Mouse (Mus musculus) forebrain, embryonic 10.5 days (tissue): ENCODE measurements around the gene Slc4a8. TPM values are rescaled to one million over a fixed set of nuclear protein-coding genes. Genes with fewer than 3 reads are reported as not detected.

Experiments
- DNase-seq: peaks from one replicate; pipeline ENCODE4 v3.0.0-alpha.2; 2017; ENCODE audit warnings: low spot score; ENCODE audit errors: extremely low spot score
- H3K27ac ChIP-seq: fragments of 300-500 bp; sonication (generic); 2 replicates; pipeline ENCODE4 v1.5.1; 2016; ENCODE audit warnings: mild to moderate bottlenecking
- H3K27me3 ChIP-seq: fragments of 300-500 bp; sonication (generic); 2 replicates; pipeline ENCODE4 v1.6.1; 2016; ENCODE audit warnings: mild to moderate bottlenecking; ENCODE audit not compliant: poor library complexity, severe bottlenecking
- H3K36me3 ChIP-seq: fragments of 300-500 bp; sonication (generic); replicated peaks from 2 replicates; pipeline ENCODE4 v1.6.1; 2016; ENCODE audit warnings: mild to moderate bottlenecking, moderate library complexity
- H3K4me1 ChIP-seq: fragments of 300-500 bp; sonication (generic); 2 replicates; pipeline ENCODE4 v1.6.1; 2016
- H3K4me3 ChIP-seq: fragments of 300-500 bp; sonication (generic); 2 replicates; pipeline ENCODE4 v1.5.1; 2016; ENCODE audit warnings: mild to moderate bottlenecking, moderate library complexity
- H3K9me3 ChIP-seq: fragments of 300-500 bp; sonication (generic); 2 replicates; pipeline ENCODE4 v1.6.1; 2016; ENCODE audit warnings: mild to moderate bottlenecking, moderate library complexity
- WGBS: fragments of 180-500 bp; shearing (Covaris S2); methylation state at CpG from one replicate; pipeline ENCODE4 v1.1.7; 2016; 5-methylcytosine and 5-hydroxymethylcytosine counted together
- polyA plus RNA-seq: library from polyadenylated mRNA; unstranded; fragments of >200 nt; fragmentation: Nextera tagmentation; extraction: Ambion mirVana; gene quantifications from 2 replicates; pipeline ENCODE4 v1.2.1, GENCODE M21; 2016

Slc4a8 gene
- polyA plus RNA-seq, 1 experiment from 2014 or later, result 10.8 TPM

DNA sequence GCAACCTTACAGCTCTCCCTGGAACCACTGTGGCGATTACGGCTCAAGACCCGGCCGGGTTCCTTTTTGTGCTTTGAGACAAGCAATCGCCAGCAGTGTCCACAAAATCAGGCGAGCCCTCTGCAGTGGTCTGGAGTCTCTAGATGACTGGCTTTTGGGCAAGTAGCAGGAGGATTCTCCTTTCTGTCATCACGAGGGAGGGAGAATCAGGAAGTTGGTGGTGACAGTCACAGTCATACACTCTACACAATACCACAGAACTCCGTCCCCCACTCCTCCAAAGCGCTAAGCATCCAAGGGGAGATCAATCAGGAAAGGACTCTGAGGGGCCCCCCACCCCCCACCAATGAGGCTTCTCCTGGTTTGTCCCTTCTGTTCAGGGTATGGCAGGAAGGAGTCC lies 33.0 kb upstream of the Slc4a8 start:
- Histone ChIP-seq H3K4me1 (peaks cover 17% of the 10 kb centered on the region), H3K4me3 (peak overlapping the region; percentile 52), H3K27ac (no peak overlapping the region), H3K27me3 (peaks cover 65% of the 10 kb centered on the region), H3K36me3 (no peaks in the 10 kb centered on the region), H3K9me3 (no peaks in the 10 kb centered on the region)
- DNase-seq, result no peak
- 35% methylated on average over 9 of the region's 9 CpGs for WGBS

DNA sequence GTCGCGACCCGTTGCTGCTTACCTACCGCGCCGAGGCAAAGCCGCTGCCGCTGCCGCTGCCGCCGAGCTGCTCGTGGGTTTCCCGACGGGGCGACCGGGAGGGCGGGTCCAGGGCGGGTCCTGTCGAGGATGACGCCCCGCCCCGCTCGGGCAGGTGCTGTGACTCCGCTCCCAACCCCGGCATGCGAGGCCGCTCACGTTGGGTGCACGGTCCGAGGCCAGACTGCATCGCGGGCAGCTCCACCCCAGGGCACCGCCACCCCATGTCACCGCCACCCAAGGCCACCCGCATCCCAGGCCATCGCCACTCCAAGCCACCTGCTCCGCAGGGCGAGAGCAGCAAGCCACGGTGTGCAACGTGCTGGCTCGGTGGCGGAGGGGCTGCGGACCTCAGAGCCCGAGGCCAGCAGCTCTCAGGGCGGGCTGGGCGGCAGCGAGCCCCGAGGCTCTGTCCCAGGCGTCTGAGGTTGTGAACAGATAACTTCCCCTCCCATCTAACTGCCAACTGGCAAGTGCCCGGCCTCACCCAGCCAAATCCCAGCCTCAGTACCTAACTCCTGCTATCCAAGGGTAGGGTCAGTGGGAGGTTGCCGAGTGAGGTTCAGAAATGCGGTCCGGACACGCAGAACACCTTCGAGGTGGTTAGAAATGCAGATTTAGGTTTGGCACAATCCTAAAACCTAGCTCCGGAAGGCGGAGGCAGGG lies 32.1 kb upstream of the Slc4a8 start, which contains the start of gene Galnt6:
Galnt6 (minus strand) TSS at position 96 of the 705 bp plus-strand sequence.
- WGBS, result 4% methylated on average over 56 of the region's 57 CpGs

DNA sequence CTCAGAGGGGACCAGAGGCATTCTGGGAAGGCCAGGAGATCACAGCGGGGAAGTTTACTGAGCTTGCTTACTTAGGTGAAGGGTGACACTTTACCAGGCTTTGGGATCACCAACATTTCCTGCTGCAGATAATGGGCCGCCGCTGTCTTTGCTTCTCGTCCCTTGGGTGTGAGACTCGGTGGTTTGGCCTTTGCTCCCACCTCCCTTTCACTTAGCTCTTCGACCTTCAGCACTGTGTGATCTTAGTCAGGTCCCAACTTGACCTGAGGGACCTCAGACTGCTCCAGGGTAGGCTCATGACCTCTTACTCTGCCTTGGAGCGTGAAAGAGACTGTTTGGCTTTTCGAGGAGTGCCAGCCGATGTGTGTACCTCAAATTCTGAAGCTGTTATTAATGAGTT lies 30.5 kb upstream of the Slc4a8 start:
- 53% methylated on average over 9 of the region's 9 CpGs for WGBS
- no peaks in the 10 kb centered on the region for H3K36me3 ChIP-seq
- H3K4me1 ChIP-seq, result peaks cover 17% of the 10 kb centered on the region
- H3K27me3 ChIP-seq, result peaks cover 65% of the 10 kb centered on the region
- DNase-seq, result no peak
- H3K4me3 ChIP-seq, result no peak overlapping the region
- H3K9me3 ChIP-seq, result no peaks in the 10 kb centered on the region
- H3K27ac ChIP-seq, result no peak overlapping the region

More for the DNA sequence above, 32.1 kb upstream of the Slc4a8 start, which contains the start of gene Galnt6:
- peak within 1 kb of the TSS; percentile 52 for H3K4me3 ChIP-seq
- no peak for DNase-seq
- no peak within 1 kb of the TSS for H3K27ac ChIP-seq
- H3K36me3 ChIP-seq, result no peaks in the 10 kb centered on the region
- H3K4me1 ChIP-seq, result peaks cover 17% of the 10 kb centered on the region
- H3K27me3 ChIP-seq, result peaks cover 65% of the 10 kb centered on the region
- no peaks in the 10 kb centered on the region for H3K9me3 ChIP-seq

- no peak for DNase-seq
- H3K36me3 ChIP-seq, result no peaks in the 10 kb centered on the region
- H3K9me3 ChIP-seq, result no peaks in the 10 kb centered on the region
- H3K4me1 ChIP-seq, result peaks cover 17% of the 10 kb centered on the region
- no peak overlapping the region for H3K4me3 ChIP-seq
- 43% methylated on average over 5 of the region's 5 CpGs for WGBS
- peaks cover 53% of the 10 kb centered on the region for H3K27me3 ChIP-seq
- no peak overlapping the region for H3K27ac ChIP-seq
These were observed 29.0 kb upstream of the Slc4a8 start for GRCm38 (mm10) chr15:100732580-100732979.

DNA sequence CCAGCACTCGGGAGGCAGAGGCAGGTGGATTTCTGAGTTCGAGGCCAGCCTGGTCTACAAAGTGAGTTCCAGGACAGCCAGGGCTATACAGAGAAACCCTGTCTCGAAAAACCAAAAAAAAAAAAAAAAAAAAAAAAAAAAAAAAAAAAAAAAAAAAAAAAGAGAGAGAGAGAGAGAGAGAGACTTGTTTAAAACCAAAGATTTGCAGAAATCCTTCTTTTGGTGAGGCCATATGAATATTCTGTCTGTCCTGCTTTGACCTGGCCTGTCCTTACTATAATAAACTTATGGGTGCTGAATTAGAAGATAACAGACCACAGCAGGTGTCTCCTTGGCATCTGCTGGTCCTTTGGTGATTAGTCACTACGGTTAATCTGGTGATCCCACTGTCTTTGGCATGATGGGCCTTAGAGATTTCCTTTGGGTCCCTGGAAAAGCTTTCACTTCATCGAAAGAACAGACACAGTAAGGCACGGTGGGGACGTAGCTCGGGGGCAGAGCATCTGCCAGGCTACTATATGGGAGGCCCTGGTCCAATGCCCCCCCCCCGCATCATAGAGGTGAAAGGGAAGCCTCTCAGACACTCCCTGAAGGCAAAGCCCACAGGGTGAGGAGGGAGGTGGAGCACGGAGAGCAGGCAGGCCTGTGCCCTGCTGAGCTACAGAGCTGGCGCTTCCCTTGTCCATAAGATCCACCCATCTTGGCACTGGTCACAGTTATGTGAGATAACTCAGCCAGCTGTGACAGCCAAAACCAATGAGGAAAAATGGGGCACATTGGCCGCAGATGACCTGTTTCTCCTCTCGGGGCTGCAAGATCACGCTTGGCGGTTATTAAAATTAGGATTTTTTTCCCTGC lies 26.2 kb upstream of the Slc4a8 start:
- H3K4me1 ChIP-seq, result 0 out of 2 replicates have a peak, but pooled peaks cover 3% of the 10 kb centered on the region
- DNase-seq, result no peak
- no peaks in the 10 kb centered on the region for H3K36me3 ChIP-seq
- H3K9me3 ChIP-seq, result no peaks in the 10 kb centered on the region
- H3K27ac ChIP-seq, result no peak overlapping the region
- H3K27me3 ChIP-seq, result peaks cover 30% of the 10 kb centered on the region
- no peak overlapping the region for H3K4me3 ChIP-seq
- WGBS, result 88% methylated on average over 15 of the region's 15 CpGs

GRCm38 (mm10) chr15:100735953-100736300 lies 25.6 kb upstream of the Slc4a8 start:
- WGBS, result 90% methylated on average over 9 of the region's 9 CpGs
- H3K4me1 ChIP-seq, result 0 out of 2 replicates have a peak, but pooled peaks cover 3% of the 10 kb centered on the region
- DNase-seq, result no peak

GRCm38 (mm10) chr15:100737667-100738066 lies 23.9 kb upstream of the Slc4a8 start:
- WGBS, result 89% methylated on average over 3 of the region's 3 CpGs
- H3K9me3 ChIP-seq, result no peaks in the 10 kb centered on the region
- peaks cover 6% of the 10 kb centered on the region; the same call in 1 of the 2 replicates for H3K27me3 ChIP-seq
- H3K27ac ChIP-seq, result no peak overlapping the region
- H3K4me1 ChIP-seq, result 0 out of 2 replicates have a peak, but pooled peaks cover 2% of the 10 kb centered on the region
- no peak overlapping the region for H3K4me3 ChIP-seq
- DNase-seq, result no peak
- H3K36me3 ChIP-seq, result no peaks in the 10 kb centered on the region

More at GRCm38 (mm10) chr15:100735953-100736300, 25.6 kb upstream of the Slc4a8 start:
- H3K36me3 ChIP-seq, result no peaks in the 10 kb centered on the region
- no peak overlapping the region for H3K27ac ChIP-seq
- no peaks in the 10 kb centered on the region for H3K9me3 ChIP-seq
- peaks cover 24% of the 10 kb centered on the region for H3K27me3 ChIP-seq
- no peak overlapping the region for H3K4me3 ChIP-seq

GRCm38 (mm10) chr15:100738351-100738781 lies 23.2 kb upstream of the Slc4a8 start:
- Histone ChIP-seq H3K4me3 (no peak overlapping the region), H3K4me1 (no peaks in the 10 kb centered on the region), H3K27me3 (peaks cover 4% of the 10 kb centered on the region; the same call in 1 of the 2 replicates), H3K36me3 (no peaks in the 10 kb centered on the region), H3K9me3 (no peaks in the 10 kb centered on the region), H3K27ac (no peak overlapping the region)
- 87% methylated on average over 7 of the region's 7 CpGs for WGBS
- DNase-seq, result no peak

DNA sequence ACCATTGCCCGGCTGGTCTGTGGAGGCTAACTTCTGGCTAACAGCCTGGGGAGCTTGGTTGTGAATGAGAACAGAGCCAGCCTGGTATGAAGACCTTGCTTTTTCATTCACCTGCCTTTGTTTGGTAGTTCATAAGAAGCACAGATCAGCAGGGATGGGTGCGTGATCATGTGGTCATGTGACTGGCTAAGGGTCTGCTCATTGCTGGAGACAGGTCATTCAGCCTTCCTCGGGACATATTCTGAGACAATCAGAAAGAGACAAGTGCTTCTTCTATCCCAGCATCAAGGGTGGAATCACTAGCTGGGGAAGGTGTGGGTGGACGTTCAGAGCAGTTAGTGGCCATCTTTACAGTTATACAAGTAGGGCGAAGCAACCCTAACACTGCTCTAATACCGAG lies 22.1 kb upstream of the Slc4a8 start:
- H3K36me3 ChIP-seq, result no peaks in the 10 kb centered on the region
- H3K4me1 ChIP-seq, result no peaks in the 10 kb centered on the region
- no peak overlapping the region for H3K4me3 ChIP-seq
- WGBS, result 87% methylated on average over 6 of the region's 6 CpGs
- no peaks in the 10 kb centered on the region for H3K9me3 ChIP-seq
- no peak for DNase-seq
- H3K27me3 ChIP-seq, result peaks cover 4% of the 10 kb centered on the region; the same call in 1 of the 2 replicates
- H3K27ac ChIP-seq, result no peak overlapping the region

DNA sequence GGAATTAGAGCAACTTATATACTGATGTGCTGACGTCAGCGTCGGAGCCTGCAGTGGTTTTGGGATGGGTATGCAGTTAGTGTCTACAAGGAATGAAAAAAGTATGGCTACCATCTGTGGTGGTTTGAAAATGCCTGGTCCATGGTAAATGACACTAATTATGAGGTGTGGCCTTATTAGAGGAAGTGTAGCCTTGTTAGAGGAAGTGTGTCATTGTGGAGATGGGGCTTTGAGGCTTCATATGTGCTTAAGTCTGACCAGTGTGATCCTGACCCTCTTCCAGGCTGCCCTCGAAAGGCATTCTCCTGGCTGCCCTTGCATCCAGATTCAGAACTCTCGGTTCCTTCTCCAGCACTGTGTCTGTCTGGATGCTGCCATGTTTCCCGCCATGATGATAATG lies 18.3 kb upstream of the Slc4a8 start:
- peaks cover 7% of the 10 kb centered on the region for H3K27me3 ChIP-seq
- 92% methylated on average over 6 of the region's 6 CpGs for WGBS
- no peak overlapping the region for H3K27ac ChIP-seq
- H3K4me1 ChIP-seq, result peaks cover 17% of the 10 kb centered on the region
- no peaks in the 10 kb centered on the region for H3K9me3 ChIP-seq
- H3K36me3 ChIP-seq, result no peaks in the 10 kb centered on the region
- no peak overlapping the region for H3K4me3 ChIP-seq
- no peak for DNase-seq

GRCm38 (mm10) chr15:100746478-100747120 lies 14.9 kb upstream of the Slc4a8 start:
- peaks cover 13% of the 10 kb centered on the region for H3K27me3 ChIP-seq
- no peaks in the 10 kb centered on the region for H3K9me3 ChIP-seq
- peaks cover 20% of the 10 kb centered on the region for H3K4me1 ChIP-seq
- H3K4me3 ChIP-seq, result peak overlapping the region; percentile 50
- 41% methylated on average over 6 of the region's 6 CpGs for WGBS
- no peaks in the 10 kb centered on the region for H3K36me3 ChIP-seq
- H3K27ac ChIP-seq, result 0 out of 2 replicates have a peak overlapping the region, but pooled peaks have one; percentile 35
- no peak for DNase-seq

- H3K27ac ChIP-seq, result peak overlapping the region; percentile 35; the same call in 1 of the 2 replicates
- H3K9me3 ChIP-seq, result no peaks in the 10 kb centered on the region
- peaks cover 13% of the 10 kb centered on the region for H3K27me3 ChIP-seq
- H3K4me3 ChIP-seq, result peak overlapping the region; percentile 50
- 3% methylated on average over 23 of the region's 27 CpGs for WGBS
- H3K4me1 ChIP-seq, result peaks cover 20% of the 10 kb centered on the region
- no peaks in the 10 kb centered on the region for H3K36me3 ChIP-seq
- peak; percentile 50 for DNase-seq
These were observed 14.2 kb upstream of the Slc4a8 start for GRCm38 (mm10) chr15:100747121-100747963.
